Mouse (Mus musculus) forebrain, embryonic 16.5 days (tissue): ENCODE data around the gene Tex33. TPM values are rescaled to one million over a fixed set of nuclear protein-coding genes. Genes with fewer than 3 reads are reported as not detected.
A peak's percentile ranks its signal among the peaks of the same experiment; 100 is the strongest.

Source experiments
- ATAC-seq: fragments of 200-750 bp; cut with Nextera tagmentation; 2 replicates; pipeline ENCODE4 v1.8.0; 2017; ENCODE audit warnings: mild to moderate bottlenecking, moderate library complexity
- H3K27ac ChIP-seq: fragments of 300-500 bp; sonication (generic); 2 replicates; pipeline ENCODE4 v1.5.1; 2014; ENCODE audit warnings: low read length, control low read depth
- H3K27me3 ChIP-seq: fragments of 300-500 bp; sonication (generic); replicated peaks from 2 replicates; pipeline ENCODE4 v1.6.1; 2014; ENCODE audit warnings: low read length; ENCODE audit not compliant: control insufficient read depth, insufficient read depth
- H3K36me3 ChIP-seq: fragments of 300-500 bp; sonication (generic); 2 replicates; pipeline ENCODE4 v1.6.1; 2014; ENCODE audit not compliant: control insufficient read depth, insufficient read depth
- H3K4me1 ChIP-seq: fragments of 300-500 bp; sonication (generic); replicated peaks from 2 replicates; pipeline ENCODE4 v1.6.1; 2014; ENCODE audit warnings: low read length; ENCODE audit not compliant: control insufficient read depth, insufficient read depth
- H3K4me2 ChIP-seq: fragments of 300-500 bp; sonication (generic); 2 replicates; pipeline ENCODE4 v1.6.1; 2014; ENCODE audit warnings: mild to moderate bottlenecking, low read length, control low read depth
- H3K4me3 ChIP-seq: fragments of 300-500 bp; sonication (generic); replicated peaks from 2 replicates; pipeline ENCODE4 v1.5.1; 2014; ENCODE audit warnings: mild to moderate bottlenecking, low read length, control low read depth
- H3K9ac ChIP-seq: fragments of 300-500 bp; sonication (generic); replicated peaks from 2 replicates; pipeline ENCODE4 v1.6.1; 2014; ENCODE audit warnings: low read depth, low read length, control low read depth
- H3K9me3 ChIP-seq: fragments of 300-500 bp; sonication (generic); 2 replicates; pipeline ENCODE4 v1.6.1; 2016; ENCODE audit warnings: low read length; ENCODE audit not compliant: control insufficient read depth
- WGBS: fragments of 180-500 bp; shearing (Covaris S2); extraction: QIAGEN DNeasy Blood & Tissue Kit; methylation state at CpG from one replicate; pipeline ENCODE4 v1.1.7; 2014; 5-methylcytosine and 5-hydroxymethylcytosine counted together
- polyA plus RNA-seq: library from polyadenylated mRNA; unstranded; fragments of >200 nt; fragmentation: Nextera tagmentation; extraction: Ambion mirVana; gene quantifications from 2 replicates; pipeline ENCODE4 v1.2.1, GENCODE M21; 2015

Gene Tex33
- not detected in 2 replicates for polyA plus RNA-seq

GRCm38 (mm10) chr15:78395478-78395962 lies at the start of gene Tex33:
TSS of gene Tex33 (minus strand) at chr15:78395912.
- WGBS = 79% methylated on average over 8 of the region's 8 CpGs
- H3K4me3 ChIP-seq = no peak within 1 kb of the TSS
- ATAC-seq = no peak

GRCm38 (mm10) chr15:78443857-78444256 lies 48.1 kb upstream of the Tex33 start:
- Histone ChIP-seq H3K4me2 (no peak overlapping the region), H3K36me3 (no peaks in the 10 kb centered on the region), H3K4me3 (no peak overlapping the region), H3K9me3 (no peaks in the 10 kb centered on the region), H3K27me3 (no peaks in the 10 kb centered on the region), H3K27ac (no peak overlapping the region), H3K9ac (no peak overlapping the region), H3K4me1 (peaks cover 12% of the 10 kb centered on the region)
- WGBS = 48% methylated on average over 6 of the region's 6 CpGs
- no peak for ATAC-seq

More at GRCm38 (mm10) chr15:78395478-78395962, at the start of gene Tex33:
- H3K9ac ChIP-seq = no peak within 1 kb of the TSS
- no peak within 1 kb of the TSS for H3K4me2 ChIP-seq
- H3K27ac ChIP-seq = no peak within 1 kb of the TSS
- H3K27me3 ChIP-seq = no peaks in the 10 kb centered on the region
- H3K36me3 ChIP-seq = no peaks in the 10 kb centered on the region
- H3K9me3 ChIP-seq = no peaks in the 10 kb centered on the region
- H3K4me1 ChIP-seq = no peaks in the 10 kb centered on the region

GRCm38 (mm10) chr15:78442231-78442630 lies 46.5 kb upstream of the Tex33 start:
- Histone ChIP-seq H3K4me1 (peaks cover 10% of the 10 kb centered on the region), H3K4me2 (no peak overlapping the region), H3K4me3 (no peak overlapping the region), H3K9ac (no peak overlapping the region), H3K9me3 (no peaks in the 10 kb centered on the region), H3K27ac (no peak overlapping the region), H3K36me3 (no peaks in the 10 kb centered on the region), H3K27me3 (no peaks in the 10 kb centered on the region)
- no peak for ATAC-seq
- 94% methylated on average over 19 of the region's 19 CpGs for WGBS

GRCm38 (mm10) chr15:78438973-78439372 lies 43.3 kb upstream of the Tex33 start:
- WGBS = 60% methylated on average over 9 of the region's 9 CpGs
- Histone ChIP-seq H3K9ac (no peak overlapping the region), H3K9me3 (no peaks in the 10 kb centered on the region), H3K27me3 (no peaks in the 10 kb centered on the region), H3K27ac (no peak overlapping the region), H3K4me1 (peaks cover 23% of the 10 kb centered on the region), H3K4me3 (no peak overlapping the region), H3K4me2 (no peak overlapping the region), H3K36me3 (0 out of 2 replicates have a peak, but pooled peaks cover 3% of the 10 kb centered on the region)
- no peak for ATAC-seq

- H3K4me1 ChIP-seq = peaks cover 23% of the 10 kb centered on the region
Observed at GRCm38 (mm10) chr15:78438505-78438904, 42.8 kb upstream of the Tex33 start.

GRCm38 (mm10) chr15:78438018-78438394 lies 42.3 kb upstream of the Tex33 start:
- Histone ChIP-seq H3K4me3 (no peak overlapping the region), H3K27me3 (no peaks in the 10 kb centered on the region), H3K4me2 (no peak overlapping the region), H3K27ac (no peak overlapping the region), H3K4me1 (peaks cover 23% of the 10 kb centered on the region), H3K36me3 (0 out of 2 replicates have a peak, but pooled peaks cover 3% of the 10 kb centered on the region), H3K9me3 (no peaks in the 10 kb centered on the region), H3K9ac (no peak overlapping the region)
- ATAC-seq = no peak
- 50% methylated on average over 4 of the region's 4 CpGs for WGBS

More at GRCm38 (mm10) chr15:78438505-78438904, 42.8 kb upstream of the Tex33 start:
- Histone ChIP-seq H3K9me3 (no peaks in the 10 kb centered on the region), H3K4me2 (no peak overlapping the region), H3K27me3 (no peaks in the 10 kb centered on the region), H3K27ac (no peak overlapping the region), H3K4me3 (no peak overlapping the region), H3K9ac (no peak overlapping the region), H3K36me3 (0 out of 2 replicates have a peak, but pooled peaks cover 3% of the 10 kb centered on the region)
- 52% methylated on average over 8 of the region's 8 CpGs for WGBS
- ATAC-seq = no peak

GRCm38 (mm10) chr15:78437237-78438017 lies 41.7 kb upstream of the Tex33 start:
- 0 out of 2 replicates have a peak, but pooled peaks cover 3% of the 10 kb centered on the region for H3K36me3 ChIP-seq
- H3K9ac ChIP-seq = peak overlapping the region; percentile 51
- ATAC-seq = peak; percentile 19; the same call in 1 of the 2 replicates
- H3K27ac ChIP-seq = peak overlapping the region; percentile 9
- no peaks in the 10 kb centered on the region for H3K9me3 ChIP-seq
- peak overlapping the region; percentile 18; the same call in 1 of the 2 replicates for H3K4me3 ChIP-seq
- WGBS = 16% methylated on average over 23 of the region's 23 CpGs
- peaks cover 23% of the 10 kb centered on the region for H3K4me1 ChIP-seq
- H3K27me3 ChIP-seq = no peaks in the 10 kb centered on the region
- H3K4me2 ChIP-seq = peak overlapping the region; percentile 48

- peak; percentile 65 for ATAC-seq
- peak overlapping the region; percentile 18 for H3K4me3 ChIP-seq
- 15% methylated on average over 23 of the region's 32 CpGs for WGBS
Observed at GRCm38 (mm10) chr15:78436380-78437192, 40.9 kb upstream of the Tex33 start.

GRCm38 (mm10) chr15:78435681-78436080 lies 40.0 kb upstream of the Tex33 start:
- H3K4me2 ChIP-seq = no peak overlapping the region
- H3K9me3 ChIP-seq = no peaks in the 10 kb centered on the region
- H3K4me1 ChIP-seq = peaks cover 23% of the 10 kb centered on the region
- peaks cover 6% of the 10 kb centered on the region; the same call in 1 of the 2 replicates for H3K36me3 ChIP-seq
- ATAC-seq = no peak
- 83% methylated on average over 11 of the region's 11 CpGs for WGBS
- H3K9ac ChIP-seq = no peak overlapping the region
- no peaks in the 10 kb centered on the region for H3K27me3 ChIP-seq
- H3K4me3 ChIP-seq = no peak overlapping the region
- no peak overlapping the region for H3K27ac ChIP-seq

More at GRCm38 (mm10) chr15:78436380-78437192, 40.9 kb upstream of the Tex33 start:
- Histone ChIP-seq H3K4me2 (peak overlapping the region; percentile 48), H3K4me1 (peaks cover 23% of the 10 kb centered on the region), H3K36me3 (0 out of 2 replicates have a peak, but pooled peaks cover 3% of the 10 kb centered on the region), H3K9ac (peak overlapping the region; percentile 51), H3K9me3 (no peaks in the 10 kb centered on the region), H3K27me3 (no peaks in the 10 kb centered on the region), H3K27ac (peak overlapping the region; percentile 45)
